Mouse (Mus musculus) cerebellum, postnatal 25 days (tissue): Measurements from ENCODE around the gene Popdc2.
A peak's percentile ranks its signal among the peaks of the same experiment; 100 is the strongest.

ENCODE experiments used
- DNase-seq, 2 experiments: peaks; one replicate each; pipeline ENCODE4 v3.0.0; 2021; ENCODE audit warnings: mixed read lengths in 2 of 2

Gene Popdc2

DNA sequence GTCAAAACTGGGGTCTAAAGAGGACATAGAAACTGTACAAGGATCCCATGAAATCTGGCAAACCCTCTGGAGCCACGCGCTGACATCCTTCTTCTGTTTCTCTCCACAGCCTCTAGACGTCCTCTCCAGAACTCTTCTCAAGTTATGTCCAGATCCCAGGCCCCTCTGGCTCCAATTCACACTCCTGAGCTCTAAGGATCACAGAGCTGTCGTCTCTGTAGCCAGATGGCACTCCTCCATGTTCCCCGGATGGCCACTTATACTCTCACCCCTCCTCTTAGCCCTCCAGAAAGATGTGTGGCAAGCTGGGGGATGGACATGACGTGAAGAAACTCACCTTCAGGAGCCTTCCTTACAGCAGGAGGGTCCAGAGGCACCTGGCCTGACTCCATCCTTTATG, 15.5 kb downstream of the Popdc2 start:
- no peak for DNase-seq

DNA sequence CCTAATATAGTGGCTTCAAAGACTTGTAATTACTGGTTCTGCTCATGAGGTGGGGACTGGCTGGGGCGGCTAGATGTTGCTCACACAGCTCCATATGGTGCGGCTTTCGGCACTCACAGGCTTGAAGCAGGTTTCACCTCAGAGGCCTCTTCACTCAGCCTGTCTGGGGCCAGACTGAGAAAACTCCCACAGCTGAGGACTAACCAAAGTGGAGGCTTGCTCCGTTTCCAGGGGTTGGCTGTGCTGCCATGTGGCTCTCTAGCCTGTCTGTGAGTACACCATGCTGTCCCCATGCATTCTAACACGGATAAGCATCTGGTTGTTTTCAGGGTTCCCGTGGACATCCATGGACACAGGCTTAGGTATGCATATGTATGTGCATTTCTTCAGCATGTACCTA, 16.6 kb downstream of the Popdc2 start:
- DNase-seq = no peak

DNA sequence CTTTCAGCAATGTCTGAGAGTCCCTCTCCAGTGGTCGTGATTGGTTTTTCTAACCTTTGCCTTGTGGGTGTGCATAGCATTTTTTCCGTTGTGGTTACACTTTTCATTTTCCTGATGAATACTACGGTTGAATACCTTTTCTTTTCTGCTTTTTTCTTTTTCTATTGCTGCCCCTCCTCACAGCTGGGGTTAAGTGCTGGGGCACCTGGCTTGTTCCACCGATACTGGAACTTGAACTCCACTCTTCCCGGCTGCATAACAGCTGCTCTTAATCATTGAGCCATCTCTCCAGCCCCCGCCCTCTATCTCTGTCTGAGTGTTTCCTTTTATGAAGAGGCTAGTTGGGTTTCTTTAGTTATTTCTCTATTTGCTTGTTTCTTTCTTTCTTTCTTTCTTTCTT, 17.1 kb downstream of the Popdc2 start:
- DNase-seq = no peak

DNA sequence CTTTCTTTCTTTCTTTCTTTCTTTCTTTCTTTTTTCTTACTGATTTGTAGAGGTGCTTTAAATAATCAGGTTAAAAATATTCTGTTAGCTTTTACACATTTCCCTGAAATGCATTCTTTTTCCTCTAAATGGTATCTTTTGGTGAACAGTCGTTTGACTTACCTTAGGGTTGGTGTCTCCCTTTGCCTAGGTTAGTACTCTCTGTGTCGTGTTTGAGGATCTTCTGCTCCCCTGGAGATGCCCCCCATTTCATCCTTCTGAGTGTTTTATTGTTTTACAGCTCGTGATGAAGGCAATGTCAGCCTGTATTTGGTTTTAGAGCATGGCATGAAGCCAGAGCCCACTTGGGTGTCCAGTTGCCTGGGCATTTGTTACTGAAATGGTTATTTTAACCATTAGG, 17.5 kb downstream of the Popdc2 start:
- DNase-seq = no peak

DNA sequence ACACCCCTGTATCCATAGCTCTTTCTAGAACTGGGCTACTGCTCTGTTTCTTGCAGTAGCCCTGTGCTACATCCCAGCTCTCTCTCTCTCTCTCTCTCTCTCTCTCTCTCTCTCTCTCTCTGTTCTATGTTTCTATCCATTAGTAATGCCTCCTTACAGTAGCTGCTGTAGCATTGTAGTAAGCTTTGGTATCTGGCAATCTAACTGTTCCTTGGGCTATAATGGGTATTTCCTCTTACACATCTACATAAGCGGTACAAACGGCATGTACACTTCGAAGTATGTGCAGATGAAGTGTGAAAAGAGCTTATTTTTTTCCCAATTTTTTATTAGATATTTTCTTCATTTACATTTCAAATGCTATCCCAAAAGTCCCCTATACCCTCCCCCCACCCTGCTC, 17.9 kb downstream of the Popdc2 start:
- DNase-seq = no peak

DNA sequence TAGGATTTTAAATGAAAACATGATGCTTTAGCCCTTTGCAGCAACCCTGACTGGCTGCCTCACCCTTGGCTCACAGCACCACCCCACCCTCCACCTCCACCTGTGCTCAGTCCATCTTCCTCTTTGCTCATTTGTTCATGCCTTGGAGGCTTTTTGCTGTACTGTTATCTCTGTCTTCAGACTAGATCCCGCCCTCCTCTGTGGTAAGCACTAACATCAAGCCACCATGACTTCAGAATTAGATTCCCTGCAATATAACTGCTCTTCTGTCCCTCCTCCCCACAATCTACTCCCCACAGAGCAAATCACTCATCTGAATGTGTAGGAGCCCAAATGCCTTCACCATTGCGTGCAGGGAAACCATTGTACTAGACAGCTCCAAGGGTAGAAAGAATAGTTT, 21.7 kb downstream of the Popdc2 start:
- DNase-seq = no peak

DNA sequence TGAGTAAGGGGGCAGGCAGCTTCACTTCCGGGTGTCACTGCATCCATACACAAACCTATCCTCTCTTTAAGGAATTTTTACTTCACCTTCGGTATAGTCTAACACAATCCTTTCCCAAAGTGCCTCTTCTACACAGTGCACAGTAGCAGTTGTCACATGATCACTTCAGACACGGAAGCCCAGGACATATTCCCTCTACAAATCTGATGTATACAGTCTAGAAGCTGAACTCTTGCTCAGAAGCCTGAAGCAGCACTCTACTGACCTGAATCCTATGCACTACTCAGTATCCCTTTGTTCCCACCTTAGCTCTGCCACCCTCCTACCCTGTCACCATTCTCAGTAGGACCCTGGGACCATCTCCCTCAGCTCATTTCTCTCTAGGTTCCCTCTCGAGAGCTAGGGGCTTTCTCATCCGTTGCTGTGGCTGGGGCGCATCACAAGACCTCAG, 23.2 kb downstream of the Popdc2 start:
- DNase-seq = no peak

DNA sequence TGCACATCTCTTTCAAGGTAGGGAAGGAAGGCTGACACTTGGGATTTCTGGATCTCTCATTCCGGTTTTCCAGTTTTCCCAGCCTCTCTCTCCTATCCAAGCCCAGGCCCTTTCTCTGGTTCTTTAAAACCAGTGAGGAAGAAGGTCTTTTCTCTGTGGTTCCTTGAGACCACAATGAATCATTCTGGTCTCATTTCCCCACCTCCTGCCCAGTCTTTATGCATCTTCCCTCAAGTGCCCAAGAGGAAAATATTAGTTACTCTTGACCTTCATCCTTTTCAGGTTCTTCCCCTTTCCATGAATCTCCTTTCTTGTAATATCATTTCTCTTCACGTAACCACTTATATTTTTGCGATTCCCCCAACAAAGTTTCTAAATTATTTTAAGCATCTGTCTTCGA, 23.7 kb downstream of the Popdc2 start:
- no peak for DNase-seq

DNA sequence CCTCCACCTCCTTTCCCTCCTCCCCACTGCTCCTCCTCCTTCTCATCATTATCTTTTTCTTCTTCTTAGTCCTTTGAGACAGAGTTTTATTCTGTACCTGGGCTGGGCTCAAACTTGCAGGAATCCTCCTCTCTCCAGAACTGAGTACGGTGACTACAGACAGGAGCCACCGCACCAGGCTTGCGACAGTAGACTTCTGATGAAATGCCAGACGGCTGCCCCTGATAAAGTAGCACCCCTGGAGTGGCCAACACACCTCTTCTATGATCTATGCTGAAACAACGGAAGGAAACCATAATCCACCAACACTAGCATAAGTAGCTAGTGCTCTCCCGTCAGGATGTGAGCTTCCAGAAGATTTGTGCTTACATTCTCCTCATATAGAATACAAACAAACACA, 25.4 kb downstream of the Popdc2 start:
- no peak for DNase-seq

DNA sequence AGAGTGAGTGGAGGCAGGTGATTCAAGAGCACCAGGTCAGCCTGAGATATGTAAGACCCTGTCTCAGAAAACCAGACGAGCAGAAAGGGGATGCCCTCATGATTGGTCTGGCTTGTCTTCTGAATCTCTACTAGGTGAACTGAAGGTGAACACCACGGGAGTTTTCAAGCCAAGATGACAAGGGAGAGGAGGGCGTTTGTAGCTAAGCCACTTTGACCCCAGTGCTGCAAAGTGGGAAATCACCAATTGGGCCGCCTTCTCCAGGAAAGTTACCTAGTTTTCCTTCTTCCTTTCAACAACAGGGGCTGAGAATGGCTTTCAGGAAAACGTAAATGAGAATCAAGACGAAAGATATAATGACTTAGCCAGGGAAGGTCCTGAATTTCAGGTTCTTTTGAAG, 26.7 kb downstream of the Popdc2 start:
- no peak for DNase-seq

DNA sequence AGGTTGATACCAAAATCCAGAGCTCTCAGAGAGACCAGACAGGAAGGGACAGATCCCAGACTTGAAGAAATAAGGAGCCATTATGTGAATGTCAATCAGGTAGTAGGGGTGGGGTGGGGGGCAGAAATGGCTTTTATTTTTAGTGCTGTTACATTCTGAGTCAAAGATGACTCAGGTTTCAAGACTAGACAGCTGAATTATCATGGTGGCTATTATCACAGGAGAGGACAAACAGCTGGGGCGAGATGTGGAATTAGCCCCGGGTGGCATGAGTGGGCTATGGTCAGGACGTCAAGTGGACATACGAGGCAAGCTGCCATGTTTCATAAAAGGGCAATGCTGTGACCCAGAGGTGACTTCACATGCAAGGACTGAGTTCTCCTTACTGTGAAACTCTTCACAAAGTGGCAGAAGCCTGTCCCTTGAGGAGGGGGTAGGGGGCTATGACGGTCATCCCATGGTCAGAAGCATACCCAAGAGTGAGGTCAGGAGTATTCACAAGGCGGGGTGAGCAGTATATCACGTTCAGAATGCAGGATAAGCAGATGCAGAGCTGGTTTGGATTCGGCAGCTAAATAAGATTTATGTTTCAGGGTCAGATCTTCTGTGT, 27.4 kb downstream of the Popdc2 start:
- DNase-seq = no peak

DNA sequence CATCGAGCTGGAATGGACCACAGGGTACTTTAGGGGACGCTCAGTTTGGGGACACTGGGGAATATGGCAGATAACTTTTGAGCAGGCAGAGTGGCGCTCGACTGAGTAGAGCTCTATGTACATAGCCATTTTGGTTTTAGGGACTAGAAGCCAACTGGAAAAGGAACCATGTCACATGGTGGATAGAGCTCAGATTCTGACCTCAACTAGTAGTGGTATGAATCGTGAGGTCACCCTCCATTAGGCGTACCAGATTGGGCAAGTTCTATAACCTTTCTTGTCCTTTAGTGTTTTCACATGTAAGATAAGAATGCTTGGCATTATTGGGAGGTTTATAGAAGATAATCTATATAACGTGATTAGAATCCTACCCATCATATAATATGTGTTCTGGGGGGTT, 28.3 kb downstream of the Popdc2 start:
- no peak for DNase-seq

DNA sequence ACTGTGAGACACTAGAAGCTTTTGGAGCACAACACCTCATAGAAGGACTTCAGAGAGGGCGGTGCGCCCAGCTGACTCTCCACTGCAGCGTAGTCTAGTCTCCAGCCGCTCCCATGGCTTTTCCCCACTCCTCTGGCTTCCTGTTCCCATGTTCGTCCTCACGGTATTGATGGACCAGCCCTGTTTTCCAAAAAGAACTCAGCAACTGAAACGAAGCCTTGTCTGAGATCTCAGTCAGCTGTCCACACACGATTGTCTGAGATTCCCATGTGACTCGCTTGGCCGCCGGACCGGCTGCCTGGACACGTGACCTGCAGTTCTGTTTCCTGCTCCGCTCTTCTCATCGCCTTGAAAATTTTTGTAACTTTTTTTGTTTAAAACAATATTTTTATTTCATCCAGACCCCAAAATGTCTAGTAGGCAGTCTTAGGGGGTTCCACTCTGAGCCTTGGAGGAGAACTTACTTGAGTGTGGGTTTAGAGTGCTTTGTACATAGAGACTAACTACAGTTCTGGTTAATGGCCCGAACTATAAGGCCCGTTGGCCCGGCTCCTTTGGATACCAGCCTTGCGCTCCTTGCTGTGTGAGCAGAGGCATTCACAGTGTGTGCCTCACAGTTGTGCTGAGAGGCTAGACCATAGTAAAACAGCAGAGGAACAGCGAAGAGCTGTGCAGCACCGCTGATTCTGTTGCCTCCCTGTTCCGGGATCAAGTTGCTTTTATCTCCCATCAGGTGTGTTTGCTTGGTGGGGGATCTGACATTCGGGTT, 30.3 kb downstream of the Popdc2 start:
- peak in 1 of 2 experiments; percentile 45 for DNase-seq

DNA sequence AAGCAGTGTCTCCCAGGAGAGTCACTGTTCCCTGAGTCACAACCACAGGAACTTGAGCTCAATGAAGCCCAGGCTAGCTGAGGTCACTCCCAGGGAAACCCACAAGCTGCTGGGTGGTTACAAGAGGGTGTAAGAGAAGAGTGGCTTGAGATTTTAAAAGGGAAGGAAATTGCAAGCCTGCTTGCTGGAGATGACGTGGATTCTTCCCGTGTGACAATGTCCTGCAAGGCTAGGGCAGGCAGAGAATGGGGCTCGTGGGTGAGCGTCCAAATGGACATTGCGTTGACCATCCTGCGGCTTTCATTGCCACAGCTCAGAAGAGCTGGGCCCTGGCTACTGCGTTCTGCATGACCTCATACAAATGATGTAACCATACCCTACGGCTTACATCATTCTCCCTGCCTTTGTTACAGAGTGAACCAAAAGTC, 32.2 kb downstream of the Popdc2 start:
- no peak for DNase-seq

DNA sequence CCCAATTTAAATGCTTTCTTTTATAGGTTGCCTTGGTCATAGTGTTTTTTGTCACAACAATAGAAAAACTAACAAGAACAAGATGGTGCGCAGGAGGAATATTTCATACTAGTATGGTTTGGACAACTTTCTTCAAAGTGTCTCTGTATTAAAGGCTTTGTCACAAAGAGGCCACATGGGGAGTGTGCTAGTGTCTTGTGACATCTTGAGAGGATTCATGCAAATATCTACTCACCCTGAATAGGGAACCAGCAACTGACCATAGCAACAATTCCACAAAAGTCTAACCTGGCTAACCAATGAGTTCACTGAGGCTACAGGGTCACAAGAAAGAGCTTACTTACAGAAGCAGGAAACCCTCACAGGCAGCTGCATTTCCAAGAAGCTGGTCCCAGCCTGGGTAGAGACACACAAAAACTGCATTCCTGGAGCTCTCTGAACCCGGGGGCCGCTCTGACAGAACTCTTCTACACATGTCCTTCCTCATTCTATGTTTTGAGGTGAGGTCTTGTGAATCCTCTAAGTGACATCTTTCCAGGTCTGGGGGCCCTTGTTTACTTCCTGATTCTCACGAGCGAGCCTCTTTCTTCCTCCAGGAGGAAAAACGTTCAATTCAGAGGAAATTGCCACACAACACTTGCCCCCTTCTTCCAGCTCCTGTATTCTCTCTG, 33.2 kb downstream of the Popdc2 start:
- DNase-seq = no peak

DNA sequence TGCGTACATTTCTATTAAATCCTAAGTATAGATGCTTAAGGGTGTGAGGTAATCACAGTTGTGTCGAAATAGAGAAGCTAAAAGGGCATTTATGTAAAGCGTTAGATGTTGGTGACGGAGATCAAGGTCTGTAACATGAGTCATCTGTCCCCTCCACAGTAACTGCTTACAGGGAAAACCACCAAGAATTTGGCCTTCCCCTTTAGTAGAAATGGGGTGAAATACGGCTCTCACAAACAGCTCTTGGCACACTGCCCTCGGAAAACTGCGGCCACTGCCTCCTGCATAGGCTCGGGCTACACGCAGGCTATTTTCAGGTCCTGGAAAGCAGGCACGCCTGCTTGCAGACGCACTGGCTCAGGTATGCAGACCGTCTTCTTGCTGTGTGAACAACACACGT, 34.1 kb downstream of the Popdc2 start:
- peak; percentile 70 to 79 for DNase-seq

DNA sequence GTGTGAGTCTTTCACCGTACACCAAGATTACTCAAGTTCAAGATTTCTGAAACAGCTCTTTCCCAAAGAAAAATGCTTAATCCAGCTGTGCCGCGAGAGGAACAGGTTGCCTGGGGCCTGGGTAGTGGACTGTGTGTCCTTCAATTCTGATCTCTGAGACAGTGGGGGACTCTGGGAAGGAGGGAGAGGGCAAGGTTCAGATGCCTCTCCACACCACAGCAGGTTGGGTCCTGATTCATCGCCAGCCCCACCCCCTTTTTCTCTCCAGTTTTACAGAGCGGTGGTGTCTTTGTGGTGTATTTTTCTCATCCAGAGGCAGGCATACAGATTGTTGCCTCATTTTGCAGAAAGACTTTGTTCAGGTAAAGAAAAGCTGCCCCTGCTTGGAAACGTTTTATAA, 36.3 kb downstream of the Popdc2 start:
- no peak for DNase-seq

DNA sequence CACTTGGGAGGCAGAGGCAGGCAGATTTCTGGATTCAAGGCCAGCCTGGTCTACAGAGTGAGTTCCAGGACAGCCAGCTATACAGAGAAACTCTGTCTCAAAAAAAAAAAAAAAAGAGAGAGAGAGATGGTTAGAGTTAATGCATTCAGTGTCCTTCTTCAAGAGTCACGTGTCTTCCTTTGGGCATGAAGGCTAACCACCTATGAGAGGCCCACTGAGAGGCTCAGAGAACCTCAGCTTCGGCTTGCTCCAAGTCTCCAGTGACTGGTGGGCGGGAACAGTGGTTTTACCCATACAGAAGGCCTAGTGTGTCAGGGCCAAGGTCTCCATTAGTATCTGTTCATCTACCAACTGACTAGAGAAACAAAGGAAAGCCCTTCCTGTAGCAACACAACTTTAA, 37.1 kb downstream of the Popdc2 start:
- DNase-seq = no peak

DNA sequence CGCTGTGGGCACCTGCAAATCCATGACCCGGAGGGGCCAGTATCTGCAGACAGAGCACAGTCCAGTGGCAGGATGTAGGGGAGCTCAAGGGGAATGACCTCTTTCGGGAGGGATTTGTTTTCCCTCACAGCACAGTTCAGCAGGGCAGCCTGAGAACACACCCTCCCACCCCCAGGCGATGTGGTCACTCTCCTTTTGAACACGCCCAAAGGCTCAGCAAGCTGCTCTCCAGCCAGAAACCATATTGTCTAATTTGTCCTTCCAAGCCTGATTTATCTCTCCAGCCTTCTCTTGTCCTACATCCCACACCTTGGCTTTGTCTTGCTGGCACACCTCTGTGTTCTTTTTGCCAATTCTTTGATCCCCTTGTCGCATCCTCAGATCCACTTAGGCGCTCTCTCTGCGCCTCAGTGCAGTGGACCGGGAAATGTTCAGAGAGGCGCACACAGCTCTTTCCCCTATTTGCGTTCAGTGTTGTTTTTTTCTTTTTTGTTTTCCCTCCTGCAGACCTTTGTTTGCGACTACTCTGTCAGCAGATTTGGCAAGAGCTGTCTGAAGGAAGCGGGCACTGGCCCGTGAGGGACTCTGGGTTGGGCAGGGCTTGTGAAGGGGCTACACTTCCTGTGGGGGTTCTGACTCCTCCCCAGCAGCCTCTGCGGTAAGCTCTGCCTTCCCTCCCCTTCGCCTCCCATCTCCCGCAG, 37.7 kb downstream of the Popdc2 start:
- DNase-seq = peak; percentile 37 to 46

DNA sequence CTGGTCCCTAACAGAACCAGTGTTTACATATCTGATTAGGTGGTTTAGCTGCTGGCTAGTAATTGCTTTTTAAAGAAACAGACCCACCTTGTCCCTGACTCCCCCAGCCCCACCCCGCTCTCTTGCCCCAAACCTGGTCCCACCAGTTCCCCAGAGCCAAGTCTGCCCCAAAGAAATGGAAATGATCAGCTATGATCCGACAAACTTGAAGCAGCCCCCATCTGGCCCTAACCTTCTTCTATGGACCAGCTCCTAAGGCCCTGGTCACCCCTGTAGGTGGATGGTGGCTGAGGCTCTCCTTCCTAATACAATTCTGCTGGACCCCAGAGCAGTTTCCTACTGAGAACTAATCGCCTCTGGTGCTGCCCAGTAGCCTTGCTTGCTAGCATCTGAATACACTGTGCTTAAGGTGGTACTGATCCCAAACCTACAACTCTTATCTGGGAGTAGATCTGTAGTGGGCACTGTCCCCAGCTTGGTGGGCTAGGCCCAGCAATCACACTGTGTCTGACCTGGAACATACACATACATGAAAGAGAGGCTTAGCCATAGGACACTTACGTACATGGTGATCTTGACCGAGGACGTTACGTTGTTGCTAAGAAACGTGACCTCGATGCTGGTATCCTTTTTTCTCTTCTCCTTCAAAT, 38.4 kb downstream of the Popdc2 start:
- no peak for DNase-seq

DNA sequence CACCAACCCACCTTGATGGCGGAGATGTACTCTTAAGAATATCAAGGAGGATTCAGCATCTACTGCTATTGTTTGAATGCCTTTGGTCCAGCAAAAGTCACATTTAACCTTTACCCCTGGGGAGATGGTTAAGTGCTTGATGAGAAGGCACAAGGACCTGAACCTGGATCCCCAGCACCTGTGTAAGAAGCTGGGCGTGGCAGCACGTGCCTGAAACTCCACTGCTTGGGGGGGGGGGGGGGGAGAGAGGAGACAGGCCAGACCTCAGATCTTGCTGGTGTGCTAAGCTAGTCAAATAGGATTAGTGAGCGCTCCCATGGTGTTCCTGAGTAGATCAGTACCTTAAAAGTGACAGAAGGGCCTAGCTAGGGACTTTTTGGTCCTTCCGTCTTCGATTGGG, 39.5 kb downstream of the Popdc2 start:
- no peak for DNase-seq

DNA sequence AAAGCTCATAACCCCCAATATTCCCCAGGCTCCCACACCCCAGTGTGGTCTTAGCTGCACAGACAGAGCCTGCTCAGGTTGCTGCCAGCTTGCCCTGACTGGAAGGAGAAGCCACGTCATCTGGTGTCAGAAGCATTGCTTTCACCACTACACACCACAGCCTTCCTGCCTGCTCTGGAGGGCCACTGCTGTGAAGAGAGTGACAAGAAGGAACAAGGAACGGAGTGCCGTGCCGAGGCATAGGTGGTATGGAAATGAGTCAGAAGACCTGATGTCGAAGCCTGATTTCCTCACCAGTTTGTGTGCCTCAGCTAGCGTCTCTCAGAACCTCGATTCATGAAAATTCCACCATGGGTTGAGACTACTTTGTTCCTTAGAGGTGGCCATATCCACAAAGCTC, 41.6 kb downstream of the Popdc2 start:
- DNase-seq = no peak

DNA sequence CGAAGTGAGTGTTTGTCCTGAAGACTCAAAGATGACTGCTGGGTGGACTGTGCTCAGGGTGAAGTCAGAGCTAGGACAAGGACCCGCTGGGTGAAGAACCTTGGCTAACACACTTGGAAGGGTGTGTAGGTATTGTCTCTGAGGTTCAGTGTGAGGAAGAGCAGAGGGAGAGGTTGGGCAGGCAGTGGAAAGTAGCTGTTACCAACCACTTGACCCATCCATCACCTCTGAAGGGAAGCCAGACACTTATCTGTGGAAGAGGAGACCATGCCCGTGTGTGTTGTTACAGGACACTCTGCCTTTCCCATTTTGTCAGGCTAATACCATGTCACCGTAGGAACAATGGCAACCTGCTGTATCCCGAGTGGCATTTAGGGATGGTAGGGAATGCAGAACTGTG, 44.3 kb downstream of the Popdc2 start:
- no peak for DNase-seq
